Mouse (Mus musculus) megakaryocyte, embryonic 14.5 days (primary cell): ENCODE measurements around the gene Nfya.

Experiments used
- FLI1 ChIP-seq: IDR thresholded peaks from 2 replicates; pipeline ENCODE4 v1.6.1; 2012; ENCODE audit warnings: low read length, inconsistent platforms, mixed read lengths
- GATA1 ChIP-seq: IDR thresholded peaks from 3 replicates; pipeline ENCODE4 v1.6.1; 2012; ENCODE audit warnings: mixed read lengths, low read length, inconsistent platforms, borderline replicate concordance

- TF ChIP-seq GATA1 (no peak), FLI1 (no peak)
Measured at GRCm38 (mm10) chr17:48416011-48416410, 6.3 kb upstream of the Nfya start.
